Mouse (Mus musculus) kidney, postnatal 0 days (tissue): Measurements from ENCODE around the gene Lrrtm1. TPM values are rescaled to one million over a fixed set of nuclear protein-coding genes. Genes with fewer than 3 reads are reported as not detected.
A peak's percentile ranks its signal among the peaks of the same experiment; 100 is the strongest.

ENCODE experiments used
- ATAC-seq: fragments of 200-750 bp; cut with Nextera tagmentation; replicated peaks from 2 replicates; pipeline ENCODE4 v1.8.0; 2017; ENCODE audit warnings: low read depth, moderate number of reproducible peaks, moderate TSS enrichment, moderate library complexity; ENCODE audit not compliant: low FRiP score
- DNase-seq: peaks from one replicate; pipeline ENCODE4 v3.0.0-alpha.2; 2016; ENCODE audit warnings: low spot score
- H3K27ac ChIP-seq: fragments of 300-500 bp; sonication (generic); 2 replicates; pipeline ENCODE4 v1.5.1; 2014; ENCODE audit warnings: mild to moderate bottlenecking
- H3K27me3 ChIP-seq: fragments of 300-500 bp; sonication (generic); 2 replicates; pipeline ENCODE4 v1.6.1; 2014; ENCODE audit warnings: low read length, mixed read lengths; ENCODE audit not compliant: insufficient read depth
- H3K36me3 ChIP-seq: fragments of 300-500 bp; sonication (generic); 2 replicates; pipeline ENCODE4 v1.6.1; 2014; ENCODE audit warnings: low read length, mixed read lengths; ENCODE audit not compliant: insufficient read depth
- H3K4me1 ChIP-seq: fragments of 300-500 bp; sonication (generic); replicated peaks from 2 replicates; pipeline ENCODE4 v1.6.1; 2014; ENCODE audit warnings: antibody characterized with exemption, low read length, mixed read lengths; ENCODE audit not compliant: insufficient read depth
- H3K4me2 ChIP-seq: fragments of 300-500 bp; sonication (generic); 2 replicates; pipeline ENCODE4 v1.6.1; 2014; ENCODE audit warnings: mild to moderate bottlenecking, low read length, moderate library complexity, mixed read lengths
- H3K4me3 ChIP-seq: fragments of 300-500 bp; sonication (generic); replicated peaks from 2 replicates; pipeline ENCODE4 v1.5.1; 2014; ENCODE audit warnings: low read depth, low read length
- H3K9ac ChIP-seq: fragments of 300-500 bp; sonication (generic); 2 replicates; pipeline ENCODE4 v1.6.1; 2014; ENCODE audit warnings: low read depth, low read length
- H3K9me3 ChIP-seq: fragments of 300-500 bp; sonication (generic); replicated peaks from 2 replicates; pipeline ENCODE4 v1.6.1; 2016; ENCODE audit warnings: low read length, inconsistent platforms, mixed read lengths
- CTCF ChIP-seq: IDR thresholded peaks from 2 replicates; pipeline ENCODE4 v1.5.1; 2016; ENCODE audit warnings: antibody characterized with exemption, low read depth, mild to moderate bottlenecking, moderate library complexity
- WGBS: fragments of 180-500 bp; shearing (Covaris S2); extraction: QIAGEN DNeasy Blood & Tissue Kit; methylation state at CpG from one replicate; pipeline ENCODE4 v1.1.7; 2014; 5-methylcytosine and 5-hydroxymethylcytosine counted together
- polyA plus RNA-seq: library from polyadenylated mRNA; unstranded; fragments of >200 nt; fragmentation: Nextera tagmentation; extraction: Ambion mirVana; gene quantifications from 2 replicates; pipeline ENCODE4 v1.2.1, GENCODE M21; 2015

The Lrrtm1 gene
- polyA plus RNA-seq, 1 experiment from 2014 or later = 4.9 TPM

DNA sequence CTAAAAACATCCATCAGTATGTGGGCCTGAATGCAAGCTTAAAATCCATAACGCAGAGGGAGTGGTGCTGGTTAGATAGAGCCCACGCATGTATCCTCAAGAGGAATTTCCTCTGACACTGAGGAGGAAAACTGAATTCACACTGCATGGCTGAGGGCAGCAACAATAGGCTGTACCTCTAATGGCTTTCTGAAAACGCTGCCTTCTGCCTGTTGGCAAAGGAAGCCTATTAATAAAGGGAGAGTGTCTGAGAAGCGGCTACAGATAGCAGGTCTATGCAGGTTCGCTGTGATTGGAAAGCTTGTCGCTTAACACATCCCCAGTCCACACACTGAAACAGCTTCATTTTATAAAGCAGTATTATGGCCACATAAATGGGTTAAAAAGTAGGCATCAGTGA lies 48.9 kb downstream of the Lrrtm1 start:
- DNase-seq (no peak), ATAC-seq (no peak)
- Histone ChIP-seq H3K9me3 (no peaks in the 10 kb centered on the region), H3K27ac (no peak overlapping the region), H3K4me3 (no peak overlapping the region), H3K4me2 (no peak overlapping the region), H3K27me3 (no peaks in the 10 kb centered on the region), H3K9ac (no peak overlapping the region), H3K36me3 (no peaks in the 10 kb centered on the region), H3K4me1 (no peaks in the 10 kb centered on the region)
- 71% methylated on average over 6 of the region's 6 CpGs for WGBS
- no peak for TF ChIP-seq CTCF

DNA sequence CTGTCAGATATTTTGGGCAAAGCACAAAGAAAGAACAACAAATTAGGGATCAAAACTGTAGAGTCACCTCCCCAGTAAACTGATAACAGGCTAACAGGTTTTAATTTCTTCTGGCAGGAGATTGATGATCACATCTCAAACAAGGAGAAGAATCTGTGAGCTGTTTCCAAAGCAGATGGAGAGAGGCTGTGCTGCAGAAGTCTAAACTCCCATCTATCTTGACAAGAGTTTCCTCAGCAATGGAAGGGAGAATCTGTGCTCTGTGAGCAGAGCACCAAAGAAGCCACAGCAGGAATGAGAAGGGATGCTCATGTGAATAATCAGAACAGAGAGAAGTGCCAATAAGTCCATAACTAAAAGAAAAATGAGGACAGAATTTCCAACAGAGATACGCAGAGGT lies 58.8 kb downstream of the Lrrtm1 start:
- Histone ChIP-seq H3K4me2 (no peak overlapping the region), H3K27ac (no peak overlapping the region), H3K27me3 (no peaks in the 10 kb centered on the region), H3K9ac (no peak overlapping the region), H3K9me3 (no peaks in the 10 kb centered on the region), H3K4me3 (no peak overlapping the region), H3K36me3 (no peaks in the 10 kb centered on the region), H3K4me1 (no peaks in the 10 kb centered on the region)
- peak; percentile 11 for DNase-seq
- WGBS = 87% methylated on average over 1 of the region's 1 CpGs
- ATAC-seq = no peak
- TF ChIP-seq CTCF = no peak

DNA sequence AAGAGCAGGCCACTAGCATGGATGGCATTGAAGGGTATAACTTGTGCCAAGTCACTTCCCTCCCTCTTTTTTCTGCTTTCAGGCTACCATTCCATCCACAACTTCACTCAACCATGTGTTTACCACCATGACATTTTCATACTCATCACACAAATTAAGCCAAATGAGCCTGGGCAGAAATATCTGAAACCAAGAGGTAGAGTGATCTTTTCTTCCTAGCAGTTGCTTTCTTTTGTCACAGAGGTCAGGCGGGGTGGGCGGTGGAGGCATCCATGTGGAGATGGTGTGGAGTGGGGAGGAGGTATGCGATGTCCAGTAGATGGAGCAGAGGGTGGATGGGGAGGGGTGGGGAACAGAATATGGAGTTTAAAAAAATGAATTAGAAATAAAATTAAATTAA lies 64.3 kb downstream of the Lrrtm1 start:
- ATAC-seq = no peak

More for the DNA sequence above, 64.3 kb downstream of the Lrrtm1 start:
- no peaks in the 10 kb centered on the region for H3K36me3 ChIP-seq
- no peak overlapping the region for H3K4me2 ChIP-seq
- WGBS = 85% methylated on average over 3 of the region's 3 CpGs
- H3K9me3 ChIP-seq = no peaks in the 10 kb centered on the region
- no peaks in the 10 kb centered on the region for H3K4me1 ChIP-seq
- H3K9ac ChIP-seq = no peak overlapping the region
- no peaks in the 10 kb centered on the region for H3K27me3 ChIP-seq
- no peak overlapping the region for H3K27ac ChIP-seq
- TF ChIP-seq CTCF = no peak
- no peak for DNase-seq
- no peak overlapping the region for H3K4me3 ChIP-seq
